Mouse (Mus musculus) heart, embryonic 14.5 days (tissue): ENCODE results near the gene Asb11. TPM values are rescaled to one million over a fixed set of nuclear protein-coding genes. Genes with fewer than 3 reads are reported as not detected.

ENCODE experiments used
- ATAC-seq: fragments of 200-750 bp; cut with Nextera tagmentation; 2 replicates; pipeline ENCODE4 v1.8.0; 2017; ENCODE audit warnings: low read depth, moderate TSS enrichment; ENCODE audit not compliant: insufficient number of reproducible peaks, insufficient read depth, low FRiP score
- H3K27ac ChIP-seq, 2 experiments: fragments of 200-500 bp in 1 of 2; fragments of 300-500 bp in 1 of 2; sonication (generic) in 1 of 2; replicated peaks in 1 of 2; 2 replicates each; pipeline ENCODE4 v1.5.1; 2012 to 2014; ENCODE audit warnings: low read depth in 2 of 2, low read length in 2 of 2, control low read depth in 1 of 2, mild to moderate bottlenecking in 1 of 2, mixed read lengths in 1 of 2; ENCODE audit not compliant: control insufficient read depth in 1 of 2, insufficient read depth in 1 of 2
- H3K27me3 ChIP-seq: fragments of 300-500 bp; sonication (generic); 2 replicates; pipeline ENCODE4 v1.6.1; 2014; ENCODE audit warnings: mild to moderate bottlenecking, low read length, control low read depth; ENCODE audit not compliant: control insufficient read depth, insufficient read depth
- H3K36me3 ChIP-seq: fragments of 300-500 bp; sonication (generic); 2 replicates; pipeline ENCODE4 v1.6.1; 2014; ENCODE audit warnings: mild to moderate bottlenecking, control low read depth, low read length, mixed read lengths; ENCODE audit not compliant: control insufficient read depth, insufficient read depth
- H3K4me1 ChIP-seq, 2 experiments: fragments of 200-500 bp in 1 of 2; fragments of 300-500 bp in 1 of 2; sonication (generic) in 1 of 2; 2 replicates each; pipeline ENCODE4 v1.6.1; 2012 to 2014; ENCODE audit warnings: low read length in 2 of 2, control low read depth in 1 of 2, mixed read lengths in 1 of 2; ENCODE audit not compliant: control insufficient read depth in 2 of 2, insufficient read depth in 2 of 2
- H3K4me2 ChIP-seq: fragments of 300-500 bp; sonication (generic); 2 replicates; pipeline ENCODE4 v1.6.1; 2014; ENCODE audit warnings: mild to moderate bottlenecking, low read length
- H3K4me3 ChIP-seq, 2 experiments: fragments of 200-500 bp in 1 of 2; fragments of 300-500 bp in 1 of 2; sonication (generic) in 1 of 2; 2 replicates each; pipeline ENCODE4 v1.5.1; 2012 to 2014; ENCODE audit warnings: low read length in 2 of 2, mild to moderate bottlenecking in 2 of 2, control low read depth in 1 of 2, low read depth in 1 of 2, moderate library complexity in 1 of 2; ENCODE audit not compliant: control insufficient read depth in 1 of 2, insufficient read depth in 1 of 2
- H3K9ac ChIP-seq: fragments of 300-500 bp; sonication (generic); 2 replicates; pipeline ENCODE4 v1.6.1; 2014; ENCODE audit warnings: mild to moderate bottlenecking, low read length
- H3K9me3 ChIP-seq: fragments of 300-500 bp; sonication (generic); 2 replicates; pipeline ENCODE4 v1.6.1; 2016; ENCODE audit warnings: low read length, control low read depth; ENCODE audit not compliant: control insufficient read depth
- WGBS: fragments of 180-500 bp; shearing (Covaris S2); extraction: QIAGEN DNeasy Blood & Tissue Kit; methylation state at CpG from one replicate; pipeline ENCODE4 v1.1.7; 2014; 5-methylcytosine and 5-hydroxymethylcytosine counted together
- polyA plus RNA-seq: library from polyadenylated mRNA; unstranded; fragments of >200 nt; fragmentation: Nextera tagmentation; extraction: Ambion mirVana; gene quantifications from 2 replicates; pipeline ENCODE4 v1.2.1, GENCODE M21; 2014

Gene Asb11
- polyA plus RNA-seq, 1 experiment from 2014 or later: 45.4 TPM

DNA sequence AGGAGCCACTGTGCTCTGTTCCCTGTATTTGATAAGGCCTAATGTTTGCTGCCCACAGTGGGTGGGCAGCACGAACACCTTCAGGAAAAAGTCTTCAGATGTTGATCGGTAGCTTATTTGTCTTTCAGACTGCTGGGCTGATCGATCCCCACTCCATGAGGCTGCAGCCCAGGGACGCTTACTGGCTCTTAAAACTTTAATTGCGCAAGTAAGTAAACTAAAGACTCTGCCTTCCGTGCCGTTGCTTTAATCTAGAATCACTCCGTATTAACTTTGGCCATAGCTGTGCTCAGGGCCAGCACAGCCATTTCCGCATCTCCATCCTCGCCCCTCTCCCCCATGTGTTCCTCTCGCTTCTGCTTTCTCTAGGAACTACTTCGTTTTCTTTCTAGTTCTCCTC is 8.8 kb downstream of the Asb11 start:
- no peaks in the 10 kb centered on the region for H3K36me3 ChIP-seq
- H3K27me3 ChIP-seq: no peaks in the 10 kb centered on the region
- no peak overlapping the region for H3K4me2 ChIP-seq
- WGBS: 80% methylated on average over 12 of the region's 12 CpGs
- no peaks in the 10 kb centered on the region for H3K9me3 ChIP-seq
- H3K4me3 ChIP-seq: no peak overlapping the region
- no peak overlapping the region for H3K27ac ChIP-seq
- peaks cover 3 to 6% of the 10 kb centered on the region in 2 experiments; a peak in 2 of 4 replicates for H3K4me1 ChIP-seq
- no peak for ATAC-seq
- no peak overlapping the region for H3K9ac ChIP-seq

DNA sequence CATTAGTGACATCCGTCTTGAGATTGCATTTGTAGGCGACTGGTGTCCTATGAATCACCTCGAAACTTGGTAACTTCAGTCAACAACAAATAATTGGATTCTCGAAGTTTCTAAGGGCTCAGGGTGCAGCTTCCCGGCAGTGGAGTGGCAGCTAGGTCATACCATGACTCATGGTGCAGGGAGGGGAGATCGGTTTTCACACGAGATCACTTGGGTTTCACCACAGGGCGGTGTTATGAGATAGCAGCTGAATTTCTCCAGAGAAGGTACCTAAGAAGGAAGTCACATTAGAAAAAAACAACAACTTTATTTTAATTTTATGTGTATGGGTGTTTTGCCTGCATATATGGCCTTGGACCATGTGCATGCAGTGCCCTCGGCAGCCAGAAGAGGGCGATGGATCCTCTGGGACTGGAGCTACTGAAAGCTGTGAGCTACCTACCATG is 9.3 kb downstream of the Asb11 start:
- Histone ChIP-seq H3K4me3 (no peak overlapping the region), H3K27me3 (no peaks in the 10 kb centered on the region), H3K4me2 (no peak overlapping the region), H3K9ac (no peak overlapping the region), H3K36me3 (no peaks in the 10 kb centered on the region), H3K9me3 (no peaks in the 10 kb centered on the region), H3K4me1 (peaks cover 1 to 6% of the 10 kb centered on the region in 2 experiments; a peak in 2 of 4 replicates), H3K27ac (no peak overlapping the region)
- no peak for ATAC-seq
- WGBS: 70% methylated on average over 10 of the region's 10 CpGs

DNA sequence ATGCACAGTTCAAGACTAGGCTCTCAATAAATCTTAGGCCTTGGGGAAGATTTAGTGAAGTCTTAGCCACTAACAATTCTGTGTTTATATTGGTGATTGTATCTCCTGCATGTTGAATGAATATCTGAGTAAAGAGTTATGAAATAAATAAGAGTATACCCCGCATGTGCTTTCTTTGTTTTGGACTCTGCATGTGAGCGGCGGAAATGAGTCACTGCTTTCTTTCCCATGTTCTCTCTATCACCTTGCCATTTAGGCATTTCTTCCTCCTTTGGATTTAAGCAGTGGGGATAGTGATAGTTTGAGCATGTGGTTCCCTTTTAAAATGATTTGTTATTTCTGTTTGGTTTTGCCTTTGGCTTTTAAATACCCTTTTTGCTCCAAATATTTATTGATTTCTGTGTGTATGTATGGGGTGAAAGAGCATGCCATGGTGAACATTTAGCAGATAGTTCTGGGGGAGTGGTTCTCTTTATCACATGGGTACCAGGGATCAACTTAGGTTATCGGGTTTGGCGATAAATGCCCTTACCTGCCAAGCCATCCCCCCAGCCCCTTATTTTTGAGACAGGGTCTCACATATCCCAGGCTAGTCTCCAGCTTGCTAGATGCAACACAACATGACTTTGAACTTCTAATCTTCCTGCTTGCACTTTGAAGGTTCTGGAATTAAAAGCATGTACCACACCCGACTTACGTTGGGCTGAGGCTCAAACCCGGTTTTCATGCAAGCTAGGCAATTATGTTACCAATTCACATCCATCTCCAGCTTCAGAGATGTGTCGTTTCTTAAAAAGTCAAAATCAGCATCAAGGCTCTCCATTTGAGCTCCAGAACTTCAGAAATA is 10.3 kb downstream of the Asb11 start:
- H3K9me3 ChIP-seq: no peaks in the 10 kb centered on the region
- no peak overlapping the region for H3K27ac ChIP-seq
- no peak overlapping the region for H3K9ac ChIP-seq
- 77% methylated on average over 9 of the region's 9 CpGs for whole genome bisulfite sequencing
- peaks cover 0 to 2% of the 10 kb centered on the region in 2 experiments; a peak in 2 of 4 replicates for H3K4me1 ChIP-seq
- H3K4me3 ChIP-seq: no peak overlapping the region
- no peaks in the 10 kb centered on the region for H3K27me3 ChIP-seq
- no peaks in the 10 kb centered on the region for H3K36me3 ChIP-seq
- no peak for ATAC-seq
- no peak overlapping the region for H3K4me2 ChIP-seq

DNA sequence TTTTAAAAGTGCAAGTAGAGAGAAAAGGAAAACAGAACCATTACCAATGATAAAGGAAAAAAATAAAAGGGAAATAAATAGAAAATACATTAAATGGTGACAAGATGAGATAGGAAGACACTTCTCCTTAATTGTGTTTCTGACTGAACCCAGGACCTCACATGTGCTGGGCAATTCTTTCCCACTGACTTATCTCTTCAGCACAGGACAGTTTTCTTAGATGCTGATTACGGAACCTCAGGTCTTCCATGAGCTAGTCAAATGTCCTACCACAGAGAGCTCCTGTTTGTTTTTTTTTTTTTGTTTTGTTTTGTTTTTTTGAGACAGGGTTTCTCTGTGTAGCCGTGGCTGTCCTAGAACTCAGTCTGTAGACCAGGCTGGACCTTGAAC is 10.9 kb downstream of the Asb11 start:
- Histone ChIP-seq H3K9ac (no peak overlapping the region), H3K4me3 (no peak overlapping the region), H3K9me3 (no peaks in the 10 kb centered on the region), H3K4me1 (peaks cover 0 to 2% of the 10 kb centered on the region in 2 experiments; a peak in 2 of 4 replicates), H3K27ac (no peak overlapping the region), H3K27me3 (no peaks in the 10 kb centered on the region), H3K4me2 (no peak overlapping the region), H3K36me3 (no peaks in the 10 kb centered on the region)
- no peak for ATAC-seq
- 74% methylated on average over 2 of the region's 2 CpGs for WGBS

DNA sequence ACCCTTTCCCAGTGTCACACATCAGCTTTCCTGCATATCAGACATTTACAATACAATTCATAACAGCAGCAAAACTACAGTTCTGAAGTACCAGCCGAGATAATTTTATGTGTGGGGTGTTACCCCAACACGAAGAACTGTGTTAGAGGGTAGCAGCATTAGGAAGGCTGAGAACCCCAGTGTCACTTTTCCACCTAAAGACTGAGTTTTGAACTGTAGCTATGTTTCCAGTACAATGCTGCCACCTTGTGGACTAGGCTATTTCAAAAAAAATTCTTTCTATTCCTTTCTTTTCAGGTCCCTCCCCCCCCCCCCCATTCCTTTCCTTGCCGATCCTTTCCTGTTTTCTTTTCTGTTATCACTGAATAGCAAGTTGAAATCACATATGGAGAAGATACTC is 12.4 kb downstream of the Asb11 start:
- H3K36me3 ChIP-seq: no peaks in the 10 kb centered on the region
- H3K9ac ChIP-seq: no peak overlapping the region
- no peak for ATAC-seq
- H3K27me3 ChIP-seq: no peaks in the 10 kb centered on the region
- no peaks in the 10 kb centered on the region for H3K4me1 ChIP-seq
- no peak overlapping the region for H3K4me3 ChIP-seq
- 20% methylated on average over 3 of the region's 3 CpGs for WGBS
- H3K27ac ChIP-seq: no peak overlapping the region
- no peak overlapping the region for H3K4me2 ChIP-seq
- no peaks in the 10 kb centered on the region for H3K9me3 ChIP-seq

DNA sequence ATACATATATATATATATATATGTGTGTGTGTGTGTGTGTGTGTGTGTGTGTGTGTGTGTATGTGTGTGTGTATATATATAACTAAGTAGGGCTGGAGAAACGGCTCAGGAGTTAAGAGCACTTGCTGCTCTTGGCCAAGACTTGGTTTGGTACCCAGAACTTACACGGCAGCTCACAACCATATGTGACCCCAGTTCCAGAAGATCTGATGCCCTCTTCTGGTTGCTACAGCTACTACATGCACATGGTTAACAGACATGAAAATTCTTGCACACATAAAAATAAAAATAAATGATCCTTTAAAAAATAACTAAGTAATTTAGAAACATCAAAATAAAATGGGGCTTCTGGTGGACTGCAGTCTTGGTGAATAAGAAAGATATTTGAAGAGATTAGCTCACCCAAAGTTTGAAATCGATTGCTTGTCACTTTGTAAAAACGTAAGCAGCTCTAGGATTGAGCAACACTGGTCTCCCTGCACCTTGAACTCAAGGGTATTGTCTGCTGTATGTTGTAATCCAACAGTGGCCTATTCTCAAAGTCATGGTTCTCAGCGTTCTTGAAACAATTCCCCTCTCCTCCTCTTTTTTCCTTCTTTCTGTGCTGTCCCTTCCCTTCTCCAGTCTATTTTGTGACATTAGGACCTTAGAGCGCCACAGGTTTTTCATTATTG is 22.5 kb downstream of the Asb11 start:
- no peaks in the 10 kb centered on the region for H3K4me1 ChIP-seq
- no peaks in the 10 kb centered on the region for H3K9me3 ChIP-seq
- 0 out of 2 replicates have a peak, but pooled peaks cover 3% of the 10 kb centered on the region for H3K36me3 ChIP-seq
- no peaks in the 10 kb centered on the region for H3K27me3 ChIP-seq
- WGBS: 64% methylated on average over 6 of the region's 6 CpGs
- no peak overlapping the region for H3K27ac ChIP-seq
- no peak for ATAC-seq
- H3K4me2 ChIP-seq: no peak overlapping the region
- no peak overlapping the region for H3K4me3 ChIP-seq
- H3K9ac ChIP-seq: no peak overlapping the region

DNA sequence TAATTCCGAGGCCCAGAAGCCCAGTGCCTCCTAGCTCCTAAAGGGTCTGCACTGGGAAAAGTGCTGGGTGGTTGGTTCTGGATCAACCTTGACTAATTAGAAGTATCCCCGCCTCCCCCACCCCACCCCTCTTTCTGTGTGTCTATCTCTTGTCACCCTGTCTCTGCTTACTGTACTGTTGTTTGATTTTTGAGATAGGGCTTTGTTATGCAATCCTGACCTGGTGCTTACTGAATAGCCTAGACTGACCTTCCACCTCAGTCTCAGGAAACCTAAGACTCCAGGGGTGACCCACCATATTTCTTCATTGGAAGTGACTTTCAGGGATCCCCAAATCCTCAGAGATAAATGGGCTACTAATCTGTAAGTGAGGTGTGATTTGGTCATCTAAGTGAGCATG is 65.5 kb downstream of the Asb11 start:
- Histone ChIP-seq H3K27ac (no peak overlapping the region), H3K4me2 (no peak overlapping the region), H3K27me3 (no peaks in the 10 kb centered on the region), H3K36me3 (no peaks in the 10 kb centered on the region), H3K4me3 (no peak overlapping the region), H3K9ac (no peak overlapping the region), H3K4me1 (no peaks in the 10 kb centered on the region), H3K9me3 (no peaks in the 10 kb centered on the region)
- ATAC-seq: no peak
- 76% methylated on average over 2 of the region's 2 CpGs for WGBS
